Mouse (Mus musculus) hindbrain, embryonic 14.5 days (tissue): ENCODE data around the gene Bcl7b. TPM values are rescaled to one million over a fixed set of nuclear protein-coding genes. Genes with fewer than 3 reads are reported as not detected.

Experiments
- ATAC-seq: fragments of 200-750 bp; cut with Nextera tagmentation; 2 replicates; pipeline ENCODE4 v1.8.0; 2017; ENCODE audit warnings: moderate number of reproducible peaks, mild to moderate bottlenecking, moderate TSS enrichment, moderate library complexity; ENCODE audit not compliant: low FRiP score
- DNase-seq: peaks from one replicate; pipeline ENCODE4 v3.0.0-alpha.2; 2015; ENCODE audit warnings: low spot score
- H3K27ac ChIP-seq: fragments of 300-500 bp; sonication (generic); 2 replicates; pipeline ENCODE4 v1.5.1; 2014; ENCODE audit warnings: mild to moderate bottlenecking, moderate library complexity
- H3K27me3 ChIP-seq: fragments of 300-500 bp; sonication (generic); 2 replicates; pipeline ENCODE4 v1.6.1; 2014; ENCODE audit warnings: mild to moderate bottlenecking, low read length, mixed read lengths; ENCODE audit not compliant: control insufficient read depth, insufficient read depth
- H3K36me3 ChIP-seq: fragments of 300-500 bp; sonication (generic); replicated peaks from 2 replicates; pipeline ENCODE4 v1.6.1; 2014; ENCODE audit not compliant: control insufficient read depth, insufficient read depth
- H3K4me1 ChIP-seq: fragments of 300-500 bp; sonication (generic); replicated peaks from 2 replicates; pipeline ENCODE4 v1.6.1; 2014; ENCODE audit warnings: antibody characterized with exemption, low read length, mixed read lengths; ENCODE audit not compliant: control insufficient read depth, insufficient read depth
- H3K4me2 ChIP-seq: fragments of 300-500 bp; sonication (generic); replicated peaks from 2 replicates; pipeline ENCODE4 v1.6.1; 2014; ENCODE audit warnings: mild to moderate bottlenecking, moderate library complexity
- H3K4me3 ChIP-seq: fragments of 300-500 bp; sonication (generic); replicated peaks from 2 replicates; pipeline ENCODE4 v1.5.1; 2014; ENCODE audit warnings: mild to moderate bottlenecking, low read length
- H3K9ac ChIP-seq: fragments of 300-500 bp; sonication (generic); 2 replicates; pipeline ENCODE4 v1.6.1; 2014
- H3K9me3 ChIP-seq: fragments of 300-500 bp; sonication (generic); 2 replicates; pipeline ENCODE4 v1.6.1; 2016; ENCODE audit warnings: low read length; ENCODE audit not compliant: control insufficient read depth
- WGBS: fragments of 180-500 bp; shearing (Covaris S2); extraction: QIAGEN DNeasy Blood & Tissue Kit; methylation state at CpG from one replicate; pipeline ENCODE4 v1.1.7; 2014; 5-methylcytosine and 5-hydroxymethylcytosine counted together
- polyA plus RNA-seq: library from polyadenylated mRNA; unstranded; fragments of >200 nt; fragmentation: Nextera tagmentation; extraction: Ambion mirVana; gene quantifications from 2 replicates; pipeline ENCODE4 v1.2.1, GENCODE M21; 2014

Bcl7b gene
- 35.8 and 35.9 TPM in 2 replicates for polyA plus RNA-seq

DNA sequence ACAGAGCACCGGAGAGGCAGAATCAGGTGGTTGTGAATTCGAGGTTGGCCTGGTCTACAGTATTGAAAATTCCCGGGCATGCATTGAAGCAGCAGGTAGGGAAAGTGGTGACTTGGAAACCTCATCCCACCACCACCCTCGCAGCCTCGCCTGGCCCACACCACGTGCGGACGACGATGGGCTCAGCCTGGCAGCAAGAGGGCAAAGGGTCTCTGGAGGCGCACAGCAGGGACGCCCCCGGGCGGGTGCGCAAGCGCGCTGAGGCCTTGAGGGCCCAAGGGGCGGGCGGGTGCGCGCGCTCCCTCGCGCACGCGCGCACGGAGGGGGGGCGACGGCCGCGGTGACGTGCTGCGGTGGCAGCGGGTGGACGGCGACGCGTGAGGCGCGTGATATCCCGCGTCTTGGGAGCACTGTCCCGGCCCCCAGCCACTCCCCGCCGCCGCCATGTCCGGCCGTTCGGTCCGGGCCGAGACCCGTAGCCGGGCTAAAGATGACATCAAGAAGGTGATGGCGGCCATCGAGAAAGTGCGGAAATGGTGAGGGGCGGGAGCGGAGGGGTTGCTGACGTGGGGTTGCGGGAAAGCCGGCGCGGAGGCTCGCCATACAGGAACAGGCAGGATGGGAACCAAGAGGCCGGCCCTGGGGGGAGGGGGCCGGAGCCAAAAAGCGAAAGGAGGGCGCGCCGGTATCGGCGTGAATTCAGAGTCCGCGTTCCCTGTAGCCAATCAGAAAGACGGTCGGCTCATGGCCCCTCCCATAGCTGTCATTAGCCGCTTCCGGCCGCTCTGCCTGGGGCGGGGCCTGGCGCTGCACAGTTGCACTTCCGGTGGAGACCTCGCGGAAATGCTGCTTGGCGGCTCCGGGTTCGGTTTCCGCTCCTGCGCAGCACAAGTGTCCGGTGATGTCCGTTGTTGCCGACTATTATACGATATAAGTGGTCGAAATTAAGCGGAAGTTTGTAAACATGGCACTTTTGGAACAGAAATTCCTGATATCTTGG lies at the start of gene Bcl7b:
Gene Bcl7b (plus strand): TSS at position 221 of the 1,000 bp plus-strand sequence.
- peak within 1 kb of the TSS; percentile 86 for H3K9ac ChIP-seq
- peak within 1 kb of the TSS; percentile 99 for H3K27ac ChIP-seq
- ATAC-seq: peak; percentile 98
- peaks cover 26% of the 10 kb centered on the region for H3K36me3 ChIP-seq
- 2% methylated on average over 88 of the region's 95 CpGs for WGBS
- peak; percentile 96 for DNase-seq
- H3K27me3 ChIP-seq: no peaks in the 10 kb centered on the region
- H3K4me3 ChIP-seq: peak within 1 kb of the TSS; percentile 70
- no peaks in the 10 kb centered on the region for H3K9me3 ChIP-seq
- H3K4me1 ChIP-seq: peaks cover 8% of the 10 kb centered on the region
- H3K4me2 ChIP-seq: peak within 1 kb of the TSS; percentile 93

- no peak for ATAC-seq
- no peaks in the 10 kb centered on the region for H3K4me1 ChIP-seq
- no peak overlapping the region for H3K4me3 ChIP-seq
- peak; percentile 44 for DNase-seq
- no peak overlapping the region for H3K9ac ChIP-seq
- no peaks in the 10 kb centered on the region for H3K9me3 ChIP-seq
- 36% methylated on average over 6 of the region's 6 CpGs for WGBS
- H3K27ac ChIP-seq: no peak overlapping the region
- no peak overlapping the region for H3K4me2 ChIP-seq
- no peaks in the 10 kb centered on the region for H3K27me3 ChIP-seq
- no peaks in the 10 kb centered on the region for H3K36me3 ChIP-seq
These were observed 49.4 kb upstream of the Bcl7b start for GRCm38 (mm10) chr5:135118589-135119081.

DNA sequence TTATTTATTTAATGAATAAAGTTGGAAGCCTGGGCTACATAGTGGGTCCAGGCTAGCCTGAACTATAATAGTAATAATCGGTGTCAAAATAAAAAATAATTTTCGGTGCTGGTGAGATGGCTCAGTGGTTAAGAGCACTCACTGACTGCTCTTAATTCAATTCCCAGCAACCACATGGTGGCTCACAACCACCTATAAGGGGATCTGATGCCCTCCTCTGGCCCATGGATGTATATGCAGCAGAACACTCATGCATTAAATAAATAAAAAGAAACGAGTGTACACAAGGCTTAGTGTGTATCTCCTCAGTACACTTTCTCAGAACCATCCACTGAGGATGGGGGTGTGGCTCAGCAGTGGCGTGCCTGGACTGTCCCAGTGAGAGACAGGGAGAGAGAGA lies 47.3 kb upstream of the Bcl7b start:
- WGBS: 65% methylated on average over 4 of the region's 4 CpGs
- no peak for DNase-seq
- no peak overlapping the region for H3K4me2 ChIP-seq
- ATAC-seq: no peak
- H3K36me3 ChIP-seq: no peaks in the 10 kb centered on the region
- H3K27ac ChIP-seq: no peak overlapping the region
- H3K27me3 ChIP-seq: no peaks in the 10 kb centered on the region
- no peak overlapping the region for H3K4me3 ChIP-seq
- H3K9me3 ChIP-seq: no peaks in the 10 kb centered on the region
- H3K9ac ChIP-seq: no peak overlapping the region
- H3K4me1 ChIP-seq: no peaks in the 10 kb centered on the region

DNA sequence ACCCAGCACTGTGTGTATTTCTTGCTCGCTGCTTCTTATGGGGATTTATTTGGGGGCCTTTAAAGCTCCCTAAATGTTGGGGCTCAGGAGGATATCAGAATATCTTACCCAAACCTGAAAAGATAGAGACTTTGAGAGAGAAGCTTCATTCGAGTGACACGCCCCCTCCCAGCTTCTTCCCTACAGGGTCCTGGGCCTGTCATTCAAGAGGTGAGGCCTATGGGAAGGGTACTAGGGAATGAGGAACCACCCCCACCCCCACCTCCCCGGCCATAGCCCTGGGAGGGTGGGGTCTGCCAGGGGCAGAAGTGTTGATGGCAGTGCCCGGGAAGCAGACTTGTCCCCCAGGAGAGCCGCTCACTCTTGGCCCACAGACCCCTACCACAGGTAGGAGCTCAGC lies 42.0 kb upstream of the Bcl7b start:
- Histone ChIP-seq H3K27ac (no peak overlapping the region), H3K9me3 (no peaks in the 10 kb centered on the region), H3K4me3 (no peak overlapping the region), H3K9ac (no peak overlapping the region), H3K4me2 (no peak overlapping the region), H3K27me3 (no peaks in the 10 kb centered on the region), H3K36me3 (no peaks in the 10 kb centered on the region), H3K4me1 (no peaks in the 10 kb centered on the region)
- WGBS: 74% methylated on average over 6 of the region's 6 CpGs
- DNase-seq (no peak), ATAC-seq (no peak)

GRCm38 (mm10) chr5:135127669-135128068 lies 40.4 kb upstream of the Bcl7b start:
- ATAC-seq (no peak), DNase-seq (no peak)
- H3K27me3 ChIP-seq: peaks cover 8% of the 10 kb centered on the region

GRCm38 (mm10) chr5:135129747-135130146 lies 38.3 kb upstream of the Bcl7b start:
- H3K4me3 ChIP-seq: no peak overlapping the region
- no peaks in the 10 kb centered on the region for H3K36me3 ChIP-seq
- no peaks in the 10 kb centered on the region for H3K9me3 ChIP-seq
- ATAC-seq: no peak
- no peak overlapping the region for H3K4me2 ChIP-seq
- no peak for DNase-seq
- 84% methylated on average over 4 of the region's 4 CpGs for WGBS
- H3K9ac ChIP-seq: no peak overlapping the region
- peaks cover 28% of the 10 kb centered on the region for H3K27me3 ChIP-seq
- H3K4me1 ChIP-seq: 0 out of 2 replicates have a peak, but pooled peaks cover 6% of the 10 kb centered on the region
- H3K27ac ChIP-seq: no peak overlapping the region

More at GRCm38 (mm10) chr5:135127669-135128068, 40.4 kb upstream of the Bcl7b start:
- no peak overlapping the region for H3K4me3 ChIP-seq
- H3K4me2 ChIP-seq: no peak overlapping the region
- no peak overlapping the region for H3K27ac ChIP-seq
- no peaks in the 10 kb centered on the region for H3K9me3 ChIP-seq
- no peaks in the 10 kb centered on the region for H3K36me3 ChIP-seq
- H3K9ac ChIP-seq: no peak overlapping the region
- H3K4me1 ChIP-seq: no peaks in the 10 kb centered on the region
- WGBS: 81% methylated on average over 6 of the region's 6 CpGs

GRCm38 (mm10) chr5:135133736-135134405 lies 34.2 kb upstream of the Bcl7b start:
- ATAC-seq (no peak), DNase-seq (no peak)
- WGBS: 4% methylated on average over 26 of the region's 26 CpGs
- H3K27me3 ChIP-seq: peaks cover 32% of the 10 kb centered on the region
- no peaks in the 10 kb centered on the region for H3K36me3 ChIP-seq
- H3K4me2 ChIP-seq: peak overlapping the region; percentile 37
- H3K4me1 ChIP-seq: 0 out of 2 replicates have a peak, but pooled peaks cover 6% of the 10 kb centered on the region
- peak overlapping the region; percentile 11; the same call in 1 of the 2 replicates for H3K4me3 ChIP-seq
- no peak overlapping the region for H3K9ac ChIP-seq
- H3K9me3 ChIP-seq: no peaks in the 10 kb centered on the region
- H3K27ac ChIP-seq: no peak overlapping the region

- H3K9me3 ChIP-seq: no peaks in the 10 kb centered on the region
- no peaks in the 10 kb centered on the region for H3K36me3 ChIP-seq
- H3K4me3 ChIP-seq: peak overlapping the region; percentile 11; the same call in 1 of the 2 replicates
- 0 out of 2 replicates have a peak, but pooled peaks cover 6% of the 10 kb centered on the region for H3K4me1 ChIP-seq
- ATAC-seq (no peak), DNase-seq (no peak)
- no peak overlapping the region for H3K9ac ChIP-seq
- H3K4me2 ChIP-seq: peak overlapping the region; percentile 37
- no peak overlapping the region for H3K27ac ChIP-seq
- peaks cover 32% of the 10 kb centered on the region for H3K27me3 ChIP-seq
- 3% methylated on average over 8 of the region's 8 CpGs for WGBS
These were observed 33.5 kb upstream of the Bcl7b start for GRCm38 (mm10) chr5:135134534-135134933.

- Histone ChIP-seq H3K4me2 (no peak overlapping the region), H3K9ac (no peak overlapping the region), H3K27ac (no peak overlapping the region), H3K36me3 (no peaks in the 10 kb centered on the region), H3K27me3 (peaks cover 3% of the 10 kb centered on the region; the same call in 1 of the 2 replicates), H3K4me3 (no peak overlapping the region), H3K9me3 (no peaks in the 10 kb centered on the region), H3K4me1 (no peaks in the 10 kb centered on the region)
- DNase-seq: no peak
- ATAC-seq: no peak
- WGBS: 74% methylated on average over 2 of the region's 2 CpGs
These were observed 28.2 kb upstream of the Bcl7b start for GRCm38 (mm10) chr5:135139881-135140280.
